9 mouse cellular contexts compared by ENCODE assay signal in the genomic region with DNA sequence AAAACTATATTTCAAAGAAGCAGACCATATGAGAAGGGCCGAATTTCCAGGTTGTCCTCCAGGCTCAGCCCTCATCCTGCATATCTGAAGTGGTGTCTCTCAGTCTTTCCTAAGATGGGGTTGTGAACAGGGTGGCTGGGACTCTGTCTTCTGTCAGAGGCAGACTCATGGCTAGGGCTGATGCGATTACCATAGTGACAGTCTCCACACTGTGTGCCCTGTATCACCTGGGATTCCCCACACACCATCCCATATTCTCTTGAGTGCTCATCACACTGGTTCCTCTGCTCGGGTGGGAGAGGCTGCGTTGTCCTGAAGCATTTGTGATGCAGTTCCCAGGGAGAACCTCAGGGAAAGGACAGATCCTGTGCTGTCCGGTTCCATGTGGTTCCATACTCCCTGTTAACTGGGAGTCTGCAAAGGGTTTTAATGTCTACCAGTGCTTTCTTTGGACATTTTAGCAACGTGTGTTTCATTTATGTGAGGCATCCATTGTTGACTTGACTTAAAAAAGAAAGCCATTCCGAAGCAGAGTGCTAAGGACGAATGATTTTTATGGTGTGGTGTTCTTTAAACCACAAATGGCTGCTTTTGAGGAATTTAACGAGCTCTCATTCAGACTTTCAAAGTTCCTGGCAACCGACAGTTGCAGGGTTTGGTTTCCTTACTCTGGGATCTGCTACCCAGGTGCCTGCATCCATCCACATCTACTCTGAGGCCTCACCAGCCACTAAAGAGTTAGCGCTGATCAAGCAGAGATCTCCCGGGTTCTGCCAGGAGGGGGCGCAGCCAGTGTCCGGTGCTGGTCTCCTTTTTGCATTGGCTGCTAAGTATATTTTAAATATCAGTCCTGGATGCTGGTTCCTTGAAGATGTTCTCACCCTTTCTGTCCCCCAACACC. TPM values are rescaled to one million over a fixed set of nuclear protein-coding genes. Genes with fewer than 3 reads are reported as not detected.
DNase-seq lines count a peak whose midpoint lies in the region; ATAC-seq lines count a peak whose summit lies in the region.
"Had no signal": no experiment of that assay in that cellular context is flagged by ENCODE, and none has a peak within 500 bp of the region (broad histone marks: within the 10 kb centered on the region; RNA-seq: fewer than 3 reads in every experiment).

No protein-coding gene starts in this region.

- H3K36me3 ChIP-seq in hindbrain, embryonic 10.5 days: no peaks in the 10 kb centered on the region
- no peaks in the 10 kb centered on the region for H3K36me3 ChIP-seq in hindbrain, embryonic 14.5 days (replicated peaks; ENCODE audit: control insufficient read depth, insufficient read depth)
- H3K36me3 ChIP-seq: neural tube, embryonic 12.5 days had no signal

- no peak overlapping the region for H3K4me2 ChIP-seq in hindbrain, embryonic 14.5 days (replicated peaks)
- H3K4me2 ChIP-seq: neural tube, embryonic 12.5 days had no signal

- H3K4me1 ChIP-seq in hindbrain, embryonic 10.5 days (replicated peaks): no peaks in the 10 kb centered on the region
- H3K4me1 ChIP-seq in hindbrain, embryonic 14.5 days (replicated peaks; ENCODE audit: control insufficient read depth, insufficient read depth, low read length): no peaks in the 10 kb centered on the region
- H3K4me1 ChIP-seq: neural tube, embryonic 12.5 days had no signal

- no peak for ATAC-seq in hindbrain, embryonic 14.5 days (ENCODE audit: low FRiP score)

- H3K9ac ChIP-seq in hindbrain, embryonic 14.5 days: no peak overlapping the region
- H3K9ac ChIP-seq: neural tube, embryonic 12.5 days had no signal

- WGBS in hindbrain, embryonic 10.5 days: 53% methylated on average over 14 of the region's 14 CpGs
- 52% methylated on average over 14 of the region's 14 CpGs for WGBS in hindbrain, embryonic 14.5 days

- H3K27me3 ChIP-seq in hindbrain, embryonic 10.5 days (ENCODE audit: insufficient read depth, poor library complexity, severe bottlenecking): peaks cover 20% of the 10 kb centered on the region
- no peaks in the 10 kb centered on the region for H3K27me3 ChIP-seq in hindbrain, embryonic 14.5 days (ENCODE audit: control insufficient read depth, insufficient read depth, low read length)
- H3K27me3 ChIP-seq: neural tube, embryonic 12.5 days had no signal

- DNase-seq in hindbrain, embryonic 10.5 days (ENCODE audit: low spot score): peak; percentile 56
- DNase-seq in hindbrain, embryonic 14.5 days (ENCODE audit: low spot score): no peak
- DNase-seq in urinary bladder, postnatal 25 days (ENCODE audit: low spot score): peak; percentile 60
- DNase-seq in urinary bladder, adult 2 months (ENCODE audit: low spot score): no peak
- DNase-seq in cerebellum, postnatal 10 days: peak; percentile 73 to 76
- peak; percentile 54 for DNase-seq in kidney, postnatal 14 days
- peak; percentile 9 for DNase-seq in naive thymus-derived CD4-positive, alpha-beta T cell, adult 2 months (ENCODE audit: low read depth)
- DNase-seq in MN1 (ENCODE audit: low spot score): no peak

- H3K27ac ChIP-seq in hindbrain, embryonic 10.5 days: no peak overlapping the region
- H3K27ac ChIP-seq in hindbrain, embryonic 14.5 days: no peak overlapping the region
- H3K27ac ChIP-seq: neural tube, embryonic 12.5 days had no signal

- no peak overlapping the region for H3K4me3 ChIP-seq in hindbrain, embryonic 10.5 days
- no peak overlapping the region for H3K4me3 ChIP-seq in hindbrain, embryonic 14.5 days (replicated peaks; ENCODE audit: low read length)
- H3K4me3 ChIP-seq: neural tube, embryonic 12.5 days had no signal

- H3K9me3 ChIP-seq in hindbrain, embryonic 10.5 days: no peaks in the 10 kb centered on the region
- H3K9me3 ChIP-seq in hindbrain, embryonic 14.5 days (ENCODE audit: control insufficient read depth, low read length): no peaks in the 10 kb centered on the region
- H3K9me3 ChIP-seq: neural tube, embryonic 12.5 days had no signal

RNA-seq across cellular contexts. Expression of gene Tmem150c, which starts 7.2 kb away (rescaled TPM):
- 3.2 and 3.8 TPM in 2 replicates for polyA plus RNA-seq in hindbrain, embryonic 10.5 days (2016; fragmentation: Nextera tagmentation; extraction: Ambion mirVana)
- polyA plus RNA-seq in hindbrain, embryonic 14.5 days (2014; fragmentation: Nextera tagmentation; extraction: Ambion mirVana): 24.2 and 26.8 TPM in 2 replicates
- polyA plus RNA-seq in urinary bladder, adult 2 months (2012; rRNA removed): 0.85 and 1.8 TPM in 2 replicates

Comparison
In these comparisons a context has a peak if more than half of its experiments do, and no peak if none do; other contexts are left out.
1. DNase-seq: peak in hindbrain, embryonic 10.5 days (single experiment), urinary bladder, postnatal 25 days (single experiment), cerebellum, postnatal 10 days (2 of 2), kidney, postnatal 14 days (single experiment) and naive thymus-derived CD4-positive, alpha-beta T cell, adult 2 months (single experiment); none in hindbrain, embryonic 14.5 days (single experiment), urinary bladder, adult 2 months (single experiment) and MN1 (single experiment).